Mouse (Mus musculus): ENCODE results near the gene Iqgap1. TPM values are rescaled to one million over a fixed set of nuclear protein-coding genes. Genes with fewer than 3 reads are reported as not detected.

The Iqgap1 gene
- polyA plus RNA-seq, 1 experiment from 2014 or later = 39.4 TPM

GRCm38 (mm10) chr7:80844691-80845090 lies 18.9 kb upstream of the Iqgap1 start:
- Histone ChIP-seq H3K4me1 (ENCODE audit: control insufficient read depth in 2 of 2, insufficient read depth in 2 of 2, low read length in 2 of 2) (peaks cover 2 to 7% of the 10 kb centered on the region in 2 experiments; a peak in 2 of 4 replicates), H3K4me3 (ENCODE audit: control insufficient read depth in 1 of 2, insufficient read depth in 1 of 2, low read depth in 1 of 2, low read length in 2 of 2) (no peak overlapping the region), H3K9me3 (ENCODE audit: control insufficient read depth, low read length) (no peaks in the 10 kb centered on the region), H3K27me3 (ENCODE audit: control insufficient read depth, insufficient read depth, low read length) (no peaks in the 10 kb centered on the region), H3K27ac (replicated peaks in 1 of 2; ENCODE audit: control insufficient read depth in 1 of 2, insufficient read depth in 1 of 2, low read depth in 2 of 2, low read length in 2 of 2) (no peak overlapping the region), H3K4me2 (ENCODE audit: low read length) (no peak overlapping the region), H3K9ac (ENCODE audit: low read length) (no peak overlapping the region), H3K36me3 (ENCODE audit: control insufficient read depth, insufficient read depth, low read length) (no peaks in the 10 kb centered on the region)
- ATAC-seq (ENCODE audit: insufficient number of reproducible peaks, insufficient read depth, low FRiP score, low read depth) = no peak
- WGBS = 92% methylated on average over 12 of the region's 12 CpGs

- Histone ChIP-seq H3K27me3 (ENCODE audit: control insufficient read depth, insufficient read depth, low read length) (no peaks in the 10 kb centered on the region), H3K36me3 (ENCODE audit: control insufficient read depth, insufficient read depth, low read length) (no peaks in the 10 kb centered on the region), H3K4me2 (ENCODE audit: low read length) (no peak overlapping the region), H3K9me3 (ENCODE audit: control insufficient read depth, low read length) (no peaks in the 10 kb centered on the region), H3K4me3 (ENCODE audit: control insufficient read depth in 1 of 2, insufficient read depth in 1 of 2, low read depth in 1 of 2, low read length in 2 of 2) (no peak overlapping the region), H3K9ac (ENCODE audit: low read length) (no peak overlapping the region), H3K27ac (replicated peaks in 1 of 2; ENCODE audit: control insufficient read depth in 1 of 2, insufficient read depth in 1 of 2, low read depth in 2 of 2, low read length in 2 of 2) (no peak overlapping the region), H3K4me1 (ENCODE audit: control insufficient read depth in 2 of 2, insufficient read depth in 2 of 2, low read length in 2 of 2) (peaks cover 0 to under 1% of the 10 kb centered on the region in 2 experiments; a peak in 2 of 4 replicates)
- ATAC-seq (ENCODE audit: insufficient number of reproducible peaks, insufficient read depth, low FRiP score, low read depth) = no peak
- 94% methylated on average over 8 of the region's 8 CpGs for WGBS
Observed at GRCm38 (mm10) chr7:80843910-80844640, 18.3 kb upstream of the Iqgap1 start.

GRCm38 (mm10) chr7:80843176-80843575 lies 17.4 kb upstream of the Iqgap1 start:
- Histone ChIP-seq H3K4me1 (ENCODE audit: control insufficient read depth in 2 of 2, insufficient read depth in 2 of 2, low read length in 2 of 2) (no peaks in the 10 kb centered on the region; a peak in 1 of 4 replicates), H3K9ac (ENCODE audit: low read length) (no peak overlapping the region), H3K4me2 (ENCODE audit: low read length) (no peak overlapping the region), H3K9me3 (ENCODE audit: control insufficient read depth, low read length) (no peaks in the 10 kb centered on the region), H3K27me3 (ENCODE audit: control insufficient read depth, insufficient read depth, low read length) (no peaks in the 10 kb centered on the region), H3K4me3 (ENCODE audit: control insufficient read depth in 1 of 2, insufficient read depth in 1 of 2, low read depth in 1 of 2, low read length in 2 of 2) (no peak overlapping the region), H3K27ac (replicated peaks in 1 of 2; ENCODE audit: control insufficient read depth in 1 of 2, insufficient read depth in 1 of 2, low read depth in 2 of 2, low read length in 2 of 2) (no peak overlapping the region), H3K36me3 (ENCODE audit: control insufficient read depth, insufficient read depth, low read length) (no peaks in the 10 kb centered on the region)
- no peak for ATAC-seq (ENCODE audit: insufficient number of reproducible peaks, insufficient read depth, low FRiP score, low read depth)
- WGBS = 88% methylated on average over 1 of the region's 1 CpGs

- WGBS = 67% methylated on average over 5 of the region's 5 CpGs
- peaks cover 0 to 6% of the 10 kb centered on the region in 2 experiments; a peak in 2 of 4 replicates for H3K4me1 ChIP-seq (ENCODE audit: control insufficient read depth in 2 of 2, insufficient read depth in 2 of 2, low read length in 2 of 2)
- no peak for ATAC-seq (ENCODE audit: insufficient number of reproducible peaks, insufficient read depth, low FRiP score, low read depth)
- no peak overlapping the region for H3K4me3 ChIP-seq (ENCODE audit: control insufficient read depth in 1 of 2, insufficient read depth in 1 of 2, low read depth in 1 of 2, low read length in 2 of 2)
- H3K9ac ChIP-seq (ENCODE audit: low read length) = no peak overlapping the region
- H3K27ac ChIP-seq (replicated peaks in 1 of 2; ENCODE audit: control insufficient read depth in 1 of 2, insufficient read depth in 1 of 2, low read depth in 2 of 2, low read length in 2 of 2) = no peak overlapping the region
- H3K27me3 ChIP-seq (ENCODE audit: control insufficient read depth, insufficient read depth, low read length) = no peaks in the 10 kb centered on the region
- no peaks in the 10 kb centered on the region for H3K36me3 ChIP-seq (ENCODE audit: control insufficient read depth, insufficient read depth, low read length)
- no peaks in the 10 kb centered on the region for H3K9me3 ChIP-seq (ENCODE audit: control insufficient read depth, low read length)
- no peak overlapping the region for H3K4me2 ChIP-seq (ENCODE audit: low read length)
Observed at GRCm38 (mm10) chr7:80842132-80842531, 16.4 kb upstream of the Iqgap1 start.

- Histone ChIP-seq H3K9me3 (ENCODE audit: control insufficient read depth, low read length) (no peaks in the 10 kb centered on the region), H3K4me2 (ENCODE audit: low read length) (no peak overlapping the region), H3K36me3 (ENCODE audit: control insufficient read depth, insufficient read depth, low read length) (no peaks in the 10 kb centered on the region), H3K27ac (replicated peaks in 1 of 2; ENCODE audit: control insufficient read depth in 1 of 2, insufficient read depth in 1 of 2, low read depth in 2 of 2, low read length in 2 of 2) (no peak overlapping the region), H3K4me3 (ENCODE audit: control insufficient read depth in 1 of 2, insufficient read depth in 1 of 2, low read depth in 1 of 2, low read length in 2 of 2) (no peak overlapping the region), H3K4me1 (ENCODE audit: control insufficient read depth in 2 of 2, insufficient read depth in 2 of 2, low read length in 2 of 2) (peaks cover 0 to 6% of the 10 kb centered on the region in 2 experiments; a peak in 2 of 4 replicates), H3K27me3 (ENCODE audit: control insufficient read depth, insufficient read depth, low read length) (no peaks in the 10 kb centered on the region), H3K9ac (ENCODE audit: low read length) (no peak overlapping the region)
- 79% methylated on average over 4 of the region's 4 CpGs for WGBS
- ATAC-seq (ENCODE audit: insufficient number of reproducible peaks, insufficient read depth, low FRiP score, low read depth) = no peak
Observed at GRCm38 (mm10) chr7:80840937-80841336, 15.2 kb upstream of the Iqgap1 start.

GRCm38 (mm10) chr7:80840241-80840640 lies 14.5 kb upstream of the Iqgap1 start:
- Histone ChIP-seq H3K4me1 (ENCODE audit: control insufficient read depth in 2 of 2, insufficient read depth in 2 of 2, low read length in 2 of 2) (peaks cover 0 to 6% of the 10 kb centered on the region in 2 experiments; a peak in 2 of 4 replicates), H3K27me3 (ENCODE audit: control insufficient read depth, insufficient read depth, low read length) (no peaks in the 10 kb centered on the region), H3K27ac (replicated peaks in 1 of 2; ENCODE audit: control insufficient read depth in 1 of 2, insufficient read depth in 1 of 2, low read depth in 2 of 2, low read length in 2 of 2) (no peak overlapping the region), H3K9me3 (ENCODE audit: control insufficient read depth, low read length) (no peaks in the 10 kb centered on the region), H3K36me3 (ENCODE audit: control insufficient read depth, insufficient read depth, low read length) (no peaks in the 10 kb centered on the region), H3K9ac (ENCODE audit: low read length) (no peak overlapping the region), H3K4me3 (ENCODE audit: control insufficient read depth in 1 of 2, insufficient read depth in 1 of 2, low read depth in 1 of 2, low read length in 2 of 2) (no peak overlapping the region), H3K4me2 (ENCODE audit: low read length) (no peak overlapping the region)
- no peak for ATAC-seq (ENCODE audit: insufficient number of reproducible peaks, insufficient read depth, low FRiP score, low read depth)
- 56% methylated on average over 1 of the region's 1 CpGs for WGBS

- Histone ChIP-seq H3K36me3 (ENCODE audit: control insufficient read depth, insufficient read depth, low read length) (no peaks in the 10 kb centered on the region), H3K27me3 (ENCODE audit: control insufficient read depth, insufficient read depth, low read length) (no peaks in the 10 kb centered on the region), H3K4me3 (ENCODE audit: control insufficient read depth in 1 of 2, insufficient read depth in 1 of 2, low read depth in 1 of 2, low read length in 2 of 2) (no peak overlapping the region), H3K4me2 (ENCODE audit: low read length) (no peak overlapping the region), H3K27ac (replicated peaks in 1 of 2; ENCODE audit: control insufficient read depth in 1 of 2, insufficient read depth in 1 of 2, low read depth in 2 of 2, low read length in 2 of 2) (no peak overlapping the region), H3K9me3 (ENCODE audit: control insufficient read depth, low read length) (no peaks in the 10 kb centered on the region), H3K9ac (ENCODE audit: low read length) (no peak overlapping the region), H3K4me1 (ENCODE audit: control insufficient read depth in 2 of 2, insufficient read depth in 2 of 2, low read length in 2 of 2) (peaks cover 0 to 6% of the 10 kb centered on the region in 2 experiments; a peak in 2 of 4 replicates)
- ATAC-seq (ENCODE audit: insufficient number of reproducible peaks, insufficient read depth, low FRiP score, low read depth) = no peak
Observed at GRCm38 (mm10) chr7:80839755-80840154, 14.0 kb upstream of the Iqgap1 start.

- Histone ChIP-seq H3K27me3 (ENCODE audit: control insufficient read depth, insufficient read depth, low read length) (no peaks in the 10 kb centered on the region), H3K27ac (replicated peaks in 1 of 2; ENCODE audit: control insufficient read depth in 1 of 2, insufficient read depth in 1 of 2, low read depth in 2 of 2, low read length in 2 of 2) (no peak overlapping the region), H3K9me3 (ENCODE audit: control insufficient read depth, low read length) (no peaks in the 10 kb centered on the region), H3K9ac (ENCODE audit: low read length) (no peak overlapping the region), H3K4me2 (ENCODE audit: low read length) (no peak overlapping the region), H3K4me1 (ENCODE audit: control insufficient read depth in 2 of 2, insufficient read depth in 2 of 2, low read length in 2 of 2) (peaks cover 0 to 6% of the 10 kb centered on the region in 2 experiments; a peak in 2 of 4 replicates), H3K4me3 (ENCODE audit: control insufficient read depth in 1 of 2, insufficient read depth in 1 of 2, low read depth in 1 of 2, low read length in 2 of 2) (no peak overlapping the region), H3K36me3 (ENCODE audit: control insufficient read depth, insufficient read depth, low read length) (no peaks in the 10 kb centered on the region)
- ATAC-seq (ENCODE audit: insufficient number of reproducible peaks, insufficient read depth, low FRiP score, low read depth) = no peak
- WGBS = 46% methylated on average over 7 of the region's 7 CpGs
Observed at GRCm38 (mm10) chr7:80838247-80838646, 12.5 kb upstream of the Iqgap1 start.

Measured in heart, embryonic 14.5 days (tissue).